Mouse (Mus musculus) midbrain, embryonic 16.5 days (tissue): Measurements from ENCODE around the gene Auts2. TPM values are rescaled to one million over a fixed set of nuclear protein-coding genes. Genes with fewer than 3 reads are reported as not detected.

Source experiments
- ATAC-seq: fragments of 200-750 bp; cut with Nextera tagmentation; 2 replicates; pipeline ENCODE4 v1.8.0; 2017; ENCODE audit warnings: moderate TSS enrichment
- H3K27ac ChIP-seq: fragments of 300-500 bp; sonication (generic); 2 replicates; pipeline ENCODE4 v1.5.1; 2014; ENCODE audit warnings: mild to moderate bottlenecking, low read length, mixed read lengths
- H3K27me3 ChIP-seq: fragments of 300-500 bp; sonication (generic); 2 replicates; pipeline ENCODE4 v1.6.1; 2014; ENCODE audit warnings: low read depth, low read length, mixed read lengths; ENCODE audit not compliant: control insufficient read depth, insufficient read depth
- H3K36me3 ChIP-seq: fragments of 300-500 bp; sonication (generic); 2 replicates; pipeline ENCODE4 v1.6.1; 2014; ENCODE audit warnings: mild to moderate bottlenecking, low read length, moderate library complexity, mixed read lengths; ENCODE audit not compliant: control insufficient read depth, insufficient read depth
- H3K4me1 ChIP-seq: fragments of 300-500 bp; sonication (generic); 2 replicates; pipeline ENCODE4 v1.6.1; 2014; ENCODE audit warnings: mild to moderate bottlenecking, low read length, mixed read lengths; ENCODE audit not compliant: control insufficient read depth, insufficient read depth
- H3K4me2 ChIP-seq: fragments of 300-500 bp; sonication (generic); 2 replicates; pipeline ENCODE4 v1.6.1; 2014; ENCODE audit warnings: mild to moderate bottlenecking, low read length, mixed read lengths
- H3K4me3 ChIP-seq: fragments of 300-500 bp; sonication (generic); 2 replicates; pipeline ENCODE4 v1.5.1; 2014; ENCODE audit warnings: low read depth, mild to moderate bottlenecking, low read length, moderate library complexity, mixed read lengths
- H3K9ac ChIP-seq: fragments of 300-500 bp; sonication (generic); 2 replicates; pipeline ENCODE4 v1.6.1; 2014; ENCODE audit warnings: low read depth, low read length, mixed read lengths
- H3K9me3 ChIP-seq: fragments of 300-500 bp; sonication (generic); replicated peaks from 2 replicates; pipeline ENCODE4 v1.6.1; 2014; ENCODE audit warnings: mild to moderate bottlenecking, low read length, mixed read lengths; ENCODE audit not compliant: control insufficient read depth, poor library complexity, severe bottlenecking
- WGBS: fragments of 180-500 bp; shearing (Covaris S2); extraction: QIAGEN DNeasy Blood & Tissue Kit; methylation state at CpG from one replicate; pipeline ENCODE4 v1.1.7; 2014; 5-methylcytosine and 5-hydroxymethylcytosine counted together
- polyA plus RNA-seq: library from polyadenylated mRNA; unstranded; fragments of >200 nt; fragmentation: Nextera tagmentation; extraction: Ambion mirVana; gene quantifications from 2 replicates; pipeline ENCODE4 v1.2.1, GENCODE M21; 2015

Auts2 gene
- polyA plus RNA-seq, 1 experiment from 2014 or later = 49.8 TPM

- H3K4me1 ChIP-seq = peaks cover 12% of the 10 kb centered on the region
- ATAC-seq = no peak
- H3K9ac ChIP-seq = no peak overlapping the region
- no peaks in the 10 kb centered on the region for H3K27me3 ChIP-seq
- no peaks in the 10 kb centered on the region for H3K36me3 ChIP-seq
- no peaks in the 10 kb centered on the region for H3K9me3 ChIP-seq
- H3K27ac ChIP-seq = no peak overlapping the region
- no peak overlapping the region for H3K4me3 ChIP-seq
- WGBS = 87% methylated on average over 5 of the region's 5 CpGs
- H3K4me2 ChIP-seq = no peak overlapping the region
Observed at GRCm38 (mm10) chr5:131946801-131947200, 596.3 kb downstream of the Auts2 start.

- no peaks in the 10 kb centered on the region for H3K9me3 ChIP-seq
- H3K36me3 ChIP-seq = no peaks in the 10 kb centered on the region
- H3K27ac ChIP-seq = no peak overlapping the region
- ATAC-seq = no peak
- H3K27me3 ChIP-seq = no peaks in the 10 kb centered on the region
- H3K4me2 ChIP-seq = no peak overlapping the region
- H3K4me3 ChIP-seq = no peak overlapping the region
- WGBS = 15% methylated on average over 2 of the region's 2 CpGs
- no peak overlapping the region for H3K9ac ChIP-seq
- peaks cover 12% of the 10 kb centered on the region for H3K4me1 ChIP-seq
Observed at GRCm38 (mm10) chr5:131944761-131945160, 598.4 kb downstream of the Auts2 start.

GRCm38 (mm10) chr5:131928696-131929095 lies 614.4 kb downstream of the Auts2 start:
- no peak for ATAC-seq
- no peak overlapping the region for H3K27ac ChIP-seq
- 63% methylated on average over 7 of the region's 7 CpGs for WGBS

GRCm38 (mm10) chr5:131922759-131923158 lies 620.4 kb downstream of the Auts2 start:
- Histone ChIP-seq H3K4me3 (no peak overlapping the region), H3K4me2 (no peak overlapping the region), H3K9ac (no peak overlapping the region), H3K27ac (no peak overlapping the region), H3K9me3 (no peaks in the 10 kb centered on the region), H3K4me1 (peaks cover 15% of the 10 kb centered on the region), H3K36me3 (no peaks in the 10 kb centered on the region), H3K27me3 (no peaks in the 10 kb centered on the region)
- WGBS = 81% methylated on average over 4 of the region's 4 CpGs
- ATAC-seq = no peak

More at GRCm38 (mm10) chr5:131928696-131929095, 614.4 kb downstream of the Auts2 start:
- Histone ChIP-seq H3K4me2 (no peak overlapping the region), H3K9me3 (no peaks in the 10 kb centered on the region), H3K27me3 (no peaks in the 10 kb centered on the region), H3K36me3 (no peaks in the 10 kb centered on the region), H3K4me3 (no peak overlapping the region), H3K9ac (no peak overlapping the region), H3K4me1 (no peaks in the 10 kb centered on the region)

GRCm38 (mm10) chr5:131922118-131922517 lies 621.0 kb downstream of the Auts2 start:
- Histone ChIP-seq H3K27me3 (no peaks in the 10 kb centered on the region), H3K27ac (no peak overlapping the region), H3K9ac (no peak overlapping the region), H3K4me2 (no peak overlapping the region), H3K9me3 (no peaks in the 10 kb centered on the region), H3K4me3 (no peak overlapping the region), H3K36me3 (no peaks in the 10 kb centered on the region), H3K4me1 (peaks cover 20% of the 10 kb centered on the region)
- no peak for ATAC-seq
- 59% methylated on average over 5 of the region's 5 CpGs for WGBS

- Histone ChIP-seq H3K9ac (no peak overlapping the region), H3K9me3 (no peaks in the 10 kb centered on the region), H3K4me3 (no peak overlapping the region), H3K4me2 (no peak overlapping the region), H3K27ac (0 out of 2 replicates have a peak overlapping the region, but pooled peaks have one; percentile 8), H3K27me3 (no peaks in the 10 kb centered on the region), H3K4me1 (peaks cover 25% of the 10 kb centered on the region), H3K36me3 (no peaks in the 10 kb centered on the region)
- WGBS = 42% methylated on average over 12 of the region's 12 CpGs
- ATAC-seq = no peak
Observed at GRCm38 (mm10) chr5:131919983-131920777, 623.0 kb downstream of the Auts2 start.

- Histone ChIP-seq H3K9me3 (no peaks in the 10 kb centered on the region), H3K4me2 (no peak overlapping the region), H3K27ac (0 out of 2 replicates have a peak overlapping the region, but pooled peaks have one; percentile 12), H3K4me3 (no peak overlapping the region), H3K36me3 (no peaks in the 10 kb centered on the region), H3K9ac (no peak overlapping the region), H3K4me1 (peaks cover 40% of the 10 kb centered on the region), H3K27me3 (no peaks in the 10 kb centered on the region)
- 30% methylated on average over 12 of the region's 12 CpGs for WGBS
- ATAC-seq = peak; percentile 51; the same call in 1 of the 2 replicates
Observed at GRCm38 (mm10) chr5:131916791-131917403, 626.2 kb downstream of the Auts2 start.

- H3K4me1 ChIP-seq = peaks cover 31% of the 10 kb centered on the region
- no peak overlapping the region for H3K9ac ChIP-seq
- H3K36me3 ChIP-seq = no peaks in the 10 kb centered on the region
- 18% methylated on average over 8 of the region's 8 CpGs for WGBS
- no peak overlapping the region for H3K27ac ChIP-seq
- ATAC-seq = no peak
- no peak overlapping the region for H3K4me3 ChIP-seq
- H3K4me2 ChIP-seq = peak overlapping the region; percentile 23; the same call in 1 of the 2 replicates
- no peaks in the 10 kb centered on the region for H3K9me3 ChIP-seq
- H3K27me3 ChIP-seq = no peaks in the 10 kb centered on the region
Observed at GRCm38 (mm10) chr5:131913562-131913961, 629.6 kb downstream of the Auts2 start.

- Histone ChIP-seq H3K27me3 (no peaks in the 10 kb centered on the region), H3K4me3 (no peak overlapping the region), H3K9ac (no peak overlapping the region), H3K9me3 (no peaks in the 10 kb centered on the region), H3K27ac (no peak overlapping the region), H3K36me3 (no peaks in the 10 kb centered on the region), H3K4me1 (peaks cover 28% of the 10 kb centered on the region), H3K4me2 (no peak overlapping the region)
- WGBS = 31% methylated on average over 1 of the region's 1 CpGs
- no peak for ATAC-seq
Observed at GRCm38 (mm10) chr5:131912983-131913382, 630.2 kb downstream of the Auts2 start.
